Mouse (Mus musculus): ENCODE measurements around the gene Clmn.

GRCm38 (mm10) chr12:104808421-104809067, 56.3 kb downstream of the Clmn start:
- no peak for TF ChIP-seq CTCF (IDR thresholded peaks at IDR 0.05; ENCODE audit: control insufficient read depth, insufficient read depth, low read length)
- no peak for TF ChIP-seq POLR2A (IDR thresholded peaks at IDR 0.05; ENCODE audit: borderline replicate concordance, control insufficient read depth, low read depth, low read length)

Measured in bone marrow, adult 2 months (tissue).